Mouse (Mus musculus) testis, adult 2 months (tissue): ENCODE measurements around the gene Gys1.

Experiments
- CTCF ChIP-seq: fragments of 200-500 bp; IDR thresholded peaks from 2 replicates; pipeline ENCODE4 v1.5.1; 2012; ENCODE audit warnings: low read depth, mild to moderate bottlenecking, inconsistent platforms, low read length, moderate library complexity; ENCODE audit not compliant: control insufficient read depth, insufficient read depth, insufficient replicate concordance
- POLR2A ChIP-seq: fragments of 200-500 bp; IDR thresholded peaks from 2 replicates; pipeline ENCODE4 v1.6.1; 2012; ENCODE audit warnings: low read depth, mild to moderate bottlenecking, inconsistent platforms, low read length, moderate library complexity; ENCODE audit not compliant: control insufficient read depth

DNA sequence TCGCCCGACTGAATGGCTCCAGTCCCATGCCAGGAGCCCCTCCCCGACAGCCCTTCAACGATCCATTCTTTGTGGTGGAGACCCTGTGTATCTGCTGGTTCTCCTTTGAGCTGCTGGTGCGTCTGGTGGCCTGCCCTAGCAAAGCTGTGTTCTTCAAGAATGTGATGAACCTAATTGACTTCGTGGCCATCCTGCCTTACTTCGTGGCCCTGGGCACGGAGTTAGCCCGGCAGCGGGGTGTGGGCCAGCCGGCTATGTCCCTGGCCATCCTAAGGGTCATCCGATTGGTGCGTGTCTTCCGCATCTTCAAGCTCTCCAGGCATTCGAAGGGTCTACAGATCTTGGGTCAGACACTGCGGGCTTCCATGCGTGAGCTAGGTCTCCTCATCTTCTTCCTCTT lies 25.7 kb upstream of the Gys1 start:
- TF ChIP-seq CTCF (no peak), POLR2A (no peak)
